Mouse (Mus musculus) E14TG2a.4 (cell line): ENCODE measurements around the gene Nr4a2.

Source experiments
- H3K27me3 ChIP-seq: 2 replicates; pipeline ENCODE4 v1.6.1; 2014; ENCODE audit warnings: low read length, control low read depth; ENCODE audit not compliant: insufficient read depth
- H3K36me3 ChIP-seq: 2 replicates; pipeline ENCODE4 v1.6.1; 2014; ENCODE audit warnings: low read length, control low read depth; ENCODE audit not compliant: insufficient read depth
- H3K4me1 ChIP-seq: replicated peaks from 2 replicates; pipeline ENCODE4 v1.6.1; 2014; ENCODE audit warnings: low read depth, low read length, control low read depth
- H3K4me3 ChIP-seq: replicated peaks from 2 replicates; pipeline ENCODE4 v1.5.1; 2014; ENCODE audit warnings: mild to moderate bottlenecking, low read length
- H3K9me3 ChIP-seq: 2 replicates; pipeline ENCODE4 v1.6.1; 2014; ENCODE audit warnings: low read length, control low read depth
- CTCF ChIP-seq: conservative IDR thresholded peaks from 2 replicates; pipeline ENCODE4 v1.5.1; 2014; ENCODE audit warnings: low read length
- NANOG ChIP-seq: IDR thresholded peaks from 2 replicates; pipeline ENCODE4 v1.6.1; 2014; ENCODE audit warnings: borderline replicate concordance, low read length, mixed read lengths
- POU5F1 ChIP-seq: IDR thresholded peaks from 2 replicates; pipeline ENCODE4 v1.6.1; 2014; ENCODE audit warnings: low read length, borderline replicate concordance

The Nr4a2 gene

GRCm38 (mm10) chr2:57108349-57108930 is 15.4 kb downstream of the Nr4a2 start:
- Histone ChIP-seq H3K9me3 (no peaks in the 10 kb centered on the region), H3K4me1 (peaks cover 46% of the 10 kb centered on the region), H3K27me3 (peaks cover 87% of the 10 kb centered on the region), H3K36me3 (no peaks in the 10 kb centered on the region), H3K4me3 (no peak overlapping the region)
- TF ChIP-seq POU5F1, result no peak
- no peak for TF ChIP-seq CTCF
- no peak for TF ChIP-seq NANOG

- Histone ChIP-seq H3K9me3 (no peaks in the 10 kb centered on the region), H3K4me1 (peaks cover 34% of the 10 kb centered on the region), H3K36me3 (no peaks in the 10 kb centered on the region), H3K4me3 (no peak overlapping the region), H3K27me3 (peaks cover 87% of the 10 kb centered on the region)
- TF ChIP-seq POU5F1 (no peak), NANOG (no peak), CTCF (no peak)
These were observed 18.4 kb downstream of the Nr4a2 start for GRCm38 (mm10) chr2:57105401-57105800.

- H3K27me3 ChIP-seq, result peaks cover 86% of the 10 kb centered on the region
- H3K4me3 ChIP-seq, result no peak overlapping the region
- TF ChIP-seq CTCF, result no peak
- no peak for TF ChIP-seq NANOG
- TF ChIP-seq POU5F1, result no peak
- H3K36me3 ChIP-seq, result no peaks in the 10 kb centered on the region
- H3K9me3 ChIP-seq, result no peaks in the 10 kb centered on the region
- peaks cover 27% of the 10 kb centered on the region for H3K4me1 ChIP-seq
These were observed 19.1 kb downstream of the Nr4a2 start for GRCm38 (mm10) chr2:57104731-57105130.

- peaks cover 82% of the 10 kb centered on the region for H3K27me3 ChIP-seq
- no peaks in the 10 kb centered on the region for H3K36me3 ChIP-seq
- peaks cover 22% of the 10 kb centered on the region for H3K4me1 ChIP-seq
- TF ChIP-seq CTCF (no peak), NANOG (no peak), POU5F1 (no peak)
- no peaks in the 10 kb centered on the region for H3K9me3 ChIP-seq
- H3K4me3 ChIP-seq, result no peak overlapping the region
These were observed 19.8 kb downstream of the Nr4a2 start for GRCm38 (mm10) chr2:57103845-57104660.

GRCm38 (mm10) chr2:57102856-57103844 is 20.7 kb downstream of the Nr4a2 start:
- Histone ChIP-seq H3K36me3 (no peaks in the 10 kb centered on the region), H3K4me1 (peaks cover 22% of the 10 kb centered on the region), H3K4me3 (peak overlapping the region; percentile 59; the same call in 1 of the 2 replicates), H3K27me3 (peaks cover 77% of the 10 kb centered on the region), H3K9me3 (no peaks in the 10 kb centered on the region)
- TF ChIP-seq CTCF (no peak), POU5F1 (no peak), NANOG (no peak)

GRCm38 (mm10) chr2:57102091-57102855 is 21.5 kb downstream of the Nr4a2 start:
- peaks cover 78% of the 10 kb centered on the region for H3K27me3 ChIP-seq
- peak overlapping the region; percentile 59 for H3K4me3 ChIP-seq
- H3K36me3 ChIP-seq, result no peaks in the 10 kb centered on the region
- peaks cover 22% of the 10 kb centered on the region for H3K4me1 ChIP-seq
- TF ChIP-seq NANOG (no peak), POU5F1 (no peak), CTCF (no peak)
- no peaks in the 10 kb centered on the region for H3K9me3 ChIP-seq

GRCm38 (mm10) chr2:57100241-57100640 is 23.6 kb downstream of the Nr4a2 start:
- TF ChIP-seq POU5F1, result no peak
- TF ChIP-seq CTCF, result no peak
- TF ChIP-seq NANOG, result no peak
- peaks cover 22% of the 10 kb centered on the region for H3K4me1 ChIP-seq
- no peak overlapping the region for H3K4me3 ChIP-seq
- H3K36me3 ChIP-seq, result no peaks in the 10 kb centered on the region
- H3K27me3 ChIP-seq, result peaks cover 68% of the 10 kb centered on the region
- H3K9me3 ChIP-seq, result no peaks in the 10 kb centered on the region

GRCm38 (mm10) chr2:57072452-57072851 is 51.4 kb downstream of the Nr4a2 start:
- Histone ChIP-seq H3K36me3 (no peaks in the 10 kb centered on the region), H3K4me3 (no peak overlapping the region), H3K9me3 (peaks cover 27% of the 10 kb centered on the region), H3K4me1 (no peaks in the 10 kb centered on the region), H3K27me3 (no peaks in the 10 kb centered on the region)
- no peak for TF ChIP-seq NANOG
- TF ChIP-seq POU5F1, result no peak
- no peak for TF ChIP-seq CTCF
